Mouse (Mus musculus): ENCODE measurements around the gene Wrap73.

The Wrap73 gene

DNA sequence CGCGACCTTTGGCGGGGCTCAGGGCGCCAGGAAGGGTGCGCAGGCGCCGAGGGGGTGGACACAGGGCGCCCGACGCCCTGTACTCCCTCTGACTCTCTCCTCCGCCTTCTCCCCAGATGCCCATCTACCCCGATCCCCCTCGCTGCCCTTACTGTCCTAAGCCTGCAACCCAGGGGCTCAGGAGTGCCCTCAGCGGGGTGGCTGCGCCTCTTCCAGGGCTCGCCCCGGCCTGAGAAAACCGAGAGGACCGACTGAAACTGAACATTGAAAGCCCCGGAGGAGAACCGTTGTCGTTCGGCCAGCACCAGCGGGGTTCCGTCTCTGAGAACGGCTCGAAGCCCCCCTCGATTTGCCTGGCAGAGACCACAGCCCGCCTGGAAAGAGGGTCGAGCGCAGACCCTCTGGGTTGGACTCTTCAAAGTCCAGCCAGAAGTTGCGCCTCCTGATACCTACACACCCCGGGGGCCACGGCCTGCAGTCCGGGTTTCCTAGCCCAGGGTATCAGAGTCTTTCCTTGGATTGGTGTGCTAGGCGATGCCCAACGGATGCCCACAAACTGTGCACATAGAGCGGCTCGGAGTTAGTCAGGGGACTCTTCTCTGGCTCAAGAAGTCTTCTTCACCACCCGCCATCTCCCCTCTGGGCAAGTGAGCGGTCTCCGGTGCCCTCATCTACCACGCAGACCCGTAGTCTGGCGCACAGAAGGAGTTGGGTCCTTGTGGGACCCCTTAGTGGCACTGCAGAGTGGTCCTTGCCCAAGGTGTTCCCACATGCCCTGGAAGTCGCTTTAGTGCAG is 1.8 kb upstream of the Wrap73 start:
- DNase-seq = no peak

DNA sequence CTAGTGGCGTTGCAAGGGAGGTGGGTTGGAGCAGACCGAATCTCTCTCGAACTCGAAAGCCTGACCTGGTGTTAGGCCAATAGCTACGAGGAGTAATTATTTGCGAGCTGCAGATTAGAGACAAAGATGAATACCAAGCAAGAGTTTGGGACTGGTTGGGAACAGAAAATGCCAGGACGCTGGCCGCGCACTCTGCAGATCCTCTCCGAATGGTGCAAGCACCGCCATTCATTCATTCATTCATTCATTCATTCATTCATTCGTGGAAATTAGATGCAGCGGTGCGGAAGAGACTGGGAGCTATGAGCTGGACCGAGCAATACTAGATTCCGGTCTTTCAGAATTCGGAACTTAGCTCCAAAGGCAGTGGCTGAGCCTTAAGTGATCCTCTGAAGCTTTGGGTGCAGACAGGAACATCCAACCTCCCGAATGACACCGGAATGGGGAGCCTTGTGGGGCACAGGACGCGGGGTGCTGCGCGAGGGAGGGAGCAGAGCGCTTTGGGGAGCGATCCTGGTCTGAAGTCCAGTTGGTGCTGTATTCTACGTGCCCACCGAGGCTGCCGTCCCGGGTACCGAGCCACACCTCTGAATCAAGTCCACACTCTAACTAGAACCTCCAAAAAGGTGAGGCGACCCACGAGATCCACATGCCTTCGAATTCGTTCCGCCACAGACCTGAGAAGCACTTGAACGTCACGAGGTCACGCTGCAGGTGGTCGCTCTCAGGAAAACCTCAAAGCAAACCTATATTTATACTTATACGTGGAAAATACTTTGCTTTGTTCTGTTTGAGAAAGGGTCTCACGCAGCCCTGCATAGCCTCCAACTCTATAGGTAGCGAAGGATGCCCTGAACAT is 934 bp upstream of the Wrap73 start:
- no peak for DNase-seq

DNA sequence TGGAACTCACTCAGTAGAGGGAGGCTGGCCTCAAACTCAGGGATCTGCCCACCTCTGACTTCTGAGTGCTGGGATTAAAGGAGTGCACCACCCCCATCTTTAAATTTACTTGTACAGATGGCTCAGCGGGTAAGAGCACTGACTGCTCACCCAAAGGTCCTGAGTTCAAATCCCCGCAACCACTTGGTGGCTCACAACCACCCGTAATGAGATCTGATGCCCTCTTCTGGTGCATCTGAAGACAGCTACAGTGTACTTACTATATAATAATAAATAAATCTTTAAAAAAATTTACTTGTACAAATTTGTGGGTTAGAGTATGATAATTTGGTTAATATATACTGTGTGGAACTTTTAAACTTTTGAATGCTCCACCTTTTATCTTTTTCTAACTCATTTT is 2.5 kb downstream of the Wrap73 start:
- DNase-seq = no peak

DNA sequence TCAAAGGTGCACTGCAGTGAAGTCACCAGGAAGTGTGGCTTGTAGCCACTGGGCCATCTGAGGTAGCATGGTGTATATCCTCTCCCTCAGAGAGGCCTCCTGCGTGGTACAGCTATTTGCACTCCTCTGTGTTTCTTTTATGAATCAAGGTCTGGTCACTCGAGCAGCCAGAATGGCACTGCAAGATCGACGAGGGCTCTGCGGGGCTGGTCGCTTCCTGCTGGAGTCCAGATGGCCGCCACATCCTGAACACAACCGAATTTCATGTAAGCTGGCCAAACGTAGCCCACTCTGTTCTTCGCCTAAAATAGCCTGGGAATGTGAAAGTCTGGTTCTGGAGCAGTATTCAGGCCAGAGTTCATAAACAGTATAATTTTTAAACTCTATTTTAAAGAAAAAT is 4.2 kb downstream of the Wrap73 start:
- no peak for DNase-seq

DNA sequence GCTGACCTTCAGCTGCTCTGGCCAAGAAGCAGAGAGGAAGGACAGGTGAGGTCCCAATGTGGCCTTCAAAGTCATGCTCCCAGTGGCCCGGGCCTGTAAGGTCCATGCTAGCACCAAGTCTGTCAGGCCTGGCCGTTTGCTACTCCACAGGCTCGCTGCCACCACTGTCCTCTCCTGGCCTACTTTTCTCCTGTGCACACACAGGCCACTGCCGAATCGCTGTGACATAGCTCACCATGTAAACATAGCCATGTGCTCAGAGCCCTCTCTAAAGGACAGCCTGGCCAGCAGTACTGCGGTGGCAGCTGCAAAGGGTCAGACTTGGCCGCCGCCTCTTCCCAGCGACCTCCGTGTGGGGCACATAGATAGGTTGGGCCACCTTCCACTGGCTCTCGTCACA is 11.9 kb downstream of the Wrap73 start:
- DNase-seq = no peak

DNA sequence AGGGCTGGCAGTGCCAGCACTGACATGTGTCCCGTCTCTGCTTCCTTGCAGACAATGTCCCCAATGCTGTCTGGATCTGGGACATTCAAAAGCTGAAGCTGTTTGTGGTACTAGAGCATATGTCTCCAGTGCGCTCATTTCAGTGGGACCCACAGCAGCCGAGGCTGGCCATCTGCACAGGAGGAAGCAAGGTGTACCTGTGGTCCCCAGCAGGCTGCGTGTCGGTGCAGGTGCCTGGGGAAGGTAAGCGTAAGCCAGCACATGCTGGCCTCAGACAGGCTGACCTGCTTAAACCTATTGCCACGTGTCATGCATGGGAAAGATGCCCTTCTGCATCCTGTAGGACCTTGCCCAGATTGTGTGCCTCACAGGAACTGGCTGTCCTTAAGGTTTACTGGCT is 13.9 kb downstream of the Wrap73 start:
- no peak for DNase-seq

DNA sequence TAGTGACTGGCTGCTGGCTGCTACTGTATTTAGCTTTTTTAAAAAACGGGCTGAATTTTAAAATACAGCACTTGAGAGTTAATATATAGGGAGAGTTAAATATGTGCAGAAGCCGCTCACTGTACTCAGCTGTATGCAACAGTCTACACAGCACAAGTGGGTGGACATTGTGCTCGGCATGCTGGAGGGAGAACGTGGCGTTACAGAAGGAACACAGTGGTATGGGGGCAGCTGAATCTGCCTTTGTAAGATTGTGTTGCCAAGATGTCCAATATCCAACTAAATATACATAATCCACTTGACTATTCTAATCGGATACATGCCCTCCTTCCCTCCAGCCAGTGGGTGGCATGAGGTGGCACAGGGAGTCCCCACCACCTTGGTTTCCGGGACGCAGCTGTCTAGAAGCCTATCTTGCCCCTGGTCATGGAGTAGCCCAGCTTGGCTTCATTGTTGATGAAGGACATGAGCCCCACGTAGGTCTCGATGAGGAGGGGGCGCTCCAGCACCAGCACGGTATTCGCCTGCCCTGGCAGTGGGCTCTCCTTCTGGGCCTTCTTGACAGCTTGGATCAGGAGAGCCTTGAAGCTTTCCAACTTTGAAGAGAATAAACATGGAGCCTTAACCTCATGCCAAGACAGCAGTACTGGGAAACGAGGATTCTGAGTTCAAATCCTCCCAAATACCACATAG is 15.9 kb downstream of the Wrap73 start:
- DNase-seq = peak; percentile 42

DNA sequence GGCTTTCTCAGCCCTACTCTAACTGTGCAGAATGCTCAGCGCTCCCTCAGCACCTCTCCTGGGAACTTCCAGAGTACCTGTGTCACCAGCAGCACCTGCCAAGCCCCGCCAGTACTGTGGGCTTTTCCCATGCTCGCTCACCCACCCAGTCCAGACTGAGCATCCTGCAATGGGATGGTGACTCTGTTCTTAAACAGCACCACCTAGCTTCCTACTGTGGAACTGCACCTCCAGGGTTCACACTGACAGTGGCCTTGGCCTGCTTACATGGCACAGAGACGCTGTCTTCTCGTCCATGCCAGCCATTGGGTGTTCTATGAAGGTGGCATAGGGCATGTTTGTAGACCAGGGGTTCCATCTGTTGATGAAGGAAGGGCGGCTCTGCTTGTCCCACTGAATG is 16.8 kb downstream of the Wrap73 start:
- peak; percentile 84 for DNase-seq

DNA sequence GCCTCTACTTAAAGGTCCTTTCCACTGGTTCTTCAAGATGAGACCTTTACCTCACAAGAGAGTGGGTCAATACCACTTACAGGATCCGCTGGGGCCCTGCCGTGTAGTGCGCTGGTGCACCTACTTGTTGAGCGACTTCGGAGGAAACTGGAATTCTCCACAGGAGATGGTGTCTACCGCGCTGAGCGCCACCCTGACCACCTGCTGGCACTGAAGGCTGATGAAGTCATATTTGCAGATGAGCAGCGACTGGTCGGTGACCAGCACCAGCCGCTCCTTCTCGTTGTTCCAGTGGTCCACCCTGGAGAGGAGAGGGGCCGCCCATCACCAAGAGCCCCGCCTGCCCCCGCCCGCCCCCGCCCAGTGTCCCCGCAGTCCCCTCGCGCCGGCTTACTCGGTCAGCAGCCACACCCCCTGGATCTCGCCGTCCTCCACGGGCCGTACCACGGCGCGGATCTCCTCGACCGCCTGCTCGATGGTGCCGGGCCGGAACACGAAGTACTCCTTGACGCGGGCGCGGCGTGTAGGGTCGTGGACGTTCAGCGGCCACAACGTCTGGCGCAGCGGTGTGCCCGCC is 17.9 kb downstream of the Wrap73 start:
- DNase-seq = peak; percentile 26

DNA sequence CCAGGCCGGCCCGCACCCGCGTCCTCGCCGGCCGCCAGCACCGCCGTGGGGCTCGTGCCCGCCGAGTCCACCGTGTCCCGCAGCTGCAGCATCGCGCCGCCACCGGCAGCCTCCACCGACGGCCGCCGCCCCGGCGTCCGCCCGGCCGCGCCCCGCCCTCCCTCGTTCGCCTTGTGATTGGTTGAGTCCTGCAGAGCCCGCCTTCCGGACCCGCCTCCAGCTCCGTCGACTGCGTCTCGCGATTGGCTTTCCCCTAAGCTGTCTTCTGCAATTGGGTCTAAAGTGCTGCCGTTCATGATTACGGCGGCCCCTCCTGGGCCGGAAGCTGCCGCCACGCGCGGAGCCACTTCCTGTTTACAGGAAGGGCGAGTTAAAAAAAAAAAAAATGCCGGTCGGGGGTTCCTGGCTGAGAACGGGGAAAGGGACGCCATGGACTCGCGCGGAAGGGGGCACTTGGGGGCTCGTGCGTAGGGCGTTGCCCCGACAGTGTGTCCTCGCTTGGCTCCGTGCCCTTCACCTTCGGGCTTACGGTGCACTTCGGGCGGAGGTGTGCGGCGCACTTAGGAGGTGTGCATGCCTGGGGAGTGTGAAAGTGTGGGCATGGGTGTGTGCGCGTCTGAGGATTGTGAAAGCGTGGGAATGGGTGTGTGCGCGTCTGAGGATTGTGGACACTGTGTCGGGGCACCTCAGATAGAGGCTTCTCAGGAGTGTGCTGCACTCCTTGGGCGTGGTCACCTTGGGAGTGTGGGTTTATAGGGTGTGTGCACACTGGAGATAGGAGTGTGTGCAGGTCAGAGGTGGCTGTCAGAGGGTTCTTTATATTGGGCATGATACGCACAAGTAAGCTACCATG is 18.6 kb downstream of the Wrap73 start, which contains the start of gene Tprgl:
Tprgl (minus strand) TSS at position 129 of the 853 bp plus-strand sequence.
- DNase-seq = peak; percentile 97

DNA sequence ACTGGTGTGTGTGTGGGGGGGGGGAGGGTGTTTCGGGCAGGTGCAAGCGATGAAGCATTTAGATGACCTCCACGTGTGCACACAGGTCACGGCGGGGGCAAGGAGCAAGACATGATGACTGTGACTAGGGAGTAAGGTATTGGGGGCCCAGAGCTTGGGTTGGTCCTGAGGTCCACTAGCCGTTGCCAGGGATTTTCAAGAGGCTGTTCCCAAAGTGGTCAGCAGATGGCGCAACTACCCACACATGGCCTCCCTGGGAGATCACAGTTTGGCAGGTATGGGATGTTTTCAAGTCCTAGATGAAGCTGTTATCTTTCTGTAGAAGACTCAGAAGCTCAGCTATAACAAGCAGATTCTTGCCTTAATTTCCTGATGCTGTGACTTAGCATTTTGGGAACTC is 21.1 kb downstream of the Wrap73 start:
- DNase-seq = peak; percentile 35

DNA sequence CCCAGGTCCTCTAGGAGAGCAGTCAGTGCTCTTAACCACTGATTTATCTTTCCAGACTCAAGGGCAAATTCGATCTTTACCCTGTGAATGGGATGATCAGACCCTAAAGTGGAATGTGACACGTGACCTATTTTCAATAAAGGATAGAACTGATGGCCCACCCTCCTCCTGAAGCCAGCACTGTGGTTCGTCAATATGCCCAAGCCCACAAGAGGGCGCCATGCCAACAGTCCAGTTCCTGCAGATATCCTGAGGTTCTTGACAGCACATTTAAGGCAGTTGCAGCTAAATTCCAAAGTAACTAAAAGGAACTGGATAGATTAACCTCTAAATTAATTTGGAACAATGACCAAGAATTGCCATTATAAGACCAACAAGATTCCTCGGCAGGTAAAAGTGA is 24.9 kb downstream of the Wrap73 start:
- DNase-seq = no peak

DNA sequence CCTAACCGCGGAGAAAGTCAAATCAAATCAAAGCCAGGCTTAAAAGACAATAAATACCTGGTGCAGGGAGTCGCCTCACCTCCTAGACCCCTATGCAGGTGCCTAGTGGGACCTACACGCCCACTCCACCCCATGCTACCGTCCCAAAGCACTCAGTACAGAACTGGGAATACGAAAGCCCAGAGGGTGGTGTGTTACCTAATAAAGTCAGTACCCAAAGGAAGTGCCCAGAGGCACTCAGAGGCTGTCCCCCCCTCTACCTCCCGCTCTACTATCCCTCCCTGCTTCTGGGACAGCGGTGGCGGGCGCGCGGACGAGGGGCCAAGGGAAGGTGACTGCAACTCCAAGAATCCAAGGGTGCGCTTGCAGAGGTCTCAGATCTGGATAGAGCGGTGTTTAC is 27.8 kb downstream of the Wrap73 start:
- no peak for DNase-seq

DNA sequence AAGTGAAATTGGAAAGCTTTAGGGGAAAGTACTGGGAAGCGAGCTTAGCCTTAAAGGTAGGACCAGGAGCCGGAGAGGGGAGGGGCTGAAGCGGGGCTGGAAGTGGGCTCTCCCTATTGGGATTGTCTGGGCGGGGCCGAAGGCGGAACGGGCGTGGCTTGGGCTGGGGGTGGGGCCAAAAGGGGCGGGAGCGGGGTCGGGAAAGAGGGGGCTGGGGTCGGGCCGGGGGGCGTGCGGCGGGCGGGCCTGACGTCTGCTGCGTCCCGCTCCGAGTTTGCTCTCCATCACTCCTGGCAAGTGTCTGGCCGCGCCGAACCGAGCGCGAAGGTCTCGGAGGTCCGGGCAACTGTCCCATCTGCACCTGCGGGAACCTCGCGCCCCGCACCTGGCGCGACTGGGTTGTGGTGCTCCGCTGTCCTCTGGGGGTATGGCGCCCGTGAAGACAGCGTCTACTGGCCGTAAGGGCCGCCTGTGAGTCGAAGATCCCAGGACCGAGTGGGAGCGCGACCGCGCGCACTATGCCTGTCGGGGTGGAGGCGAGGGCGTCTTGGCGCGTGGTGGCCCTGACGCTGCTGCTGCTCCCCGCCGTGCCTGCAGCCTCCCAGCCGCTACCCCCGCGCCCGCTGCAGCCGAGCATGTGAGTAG is 28.5 kb downstream of the Wrap73 start, which contains the start of gene Megf6:
Megf6 (plus strand) TSS at position 225 of the 645 bp plus-strand sequence.
- no peak for DNase-seq

DNA sequence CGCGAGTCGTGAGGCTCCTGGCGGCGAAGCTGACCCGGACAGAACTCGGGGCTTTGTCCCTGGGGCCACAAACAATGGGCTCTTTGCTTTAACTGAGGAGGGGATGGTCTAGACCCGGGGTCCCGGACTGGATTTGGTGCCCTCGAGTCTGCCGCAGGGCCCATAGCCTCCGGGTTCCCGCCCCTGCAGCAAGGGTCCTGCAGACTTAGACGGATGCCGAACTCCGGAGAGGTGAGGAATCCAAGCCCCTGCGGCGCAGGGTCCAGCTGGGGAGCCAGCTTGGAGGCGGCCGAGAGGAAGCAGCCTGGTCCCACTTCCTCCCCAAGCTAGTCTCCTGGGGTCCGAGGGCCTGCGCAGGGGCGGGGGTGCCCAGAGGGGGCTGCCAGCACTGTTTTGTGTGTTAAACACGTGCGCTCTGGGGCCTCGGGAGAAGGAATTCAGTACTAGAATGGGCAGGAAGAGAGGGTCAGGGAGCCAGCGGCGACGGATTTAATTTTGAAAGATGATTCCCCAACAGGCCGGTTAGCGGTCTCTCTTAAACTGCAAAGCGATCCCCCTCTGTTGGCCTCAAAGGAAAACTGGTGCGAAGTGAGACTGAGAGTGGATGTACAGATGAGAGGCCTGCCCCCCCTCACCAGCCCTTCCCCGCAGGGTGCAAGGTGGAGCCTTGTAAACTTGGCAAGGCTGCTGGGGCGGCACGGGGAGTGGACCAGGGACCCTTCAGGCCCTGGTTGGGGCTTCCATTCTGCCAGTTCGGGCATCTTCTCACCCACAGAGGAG is 29.2 kb downstream of the Wrap73 start:
- no peak for DNase-seq

DNA sequence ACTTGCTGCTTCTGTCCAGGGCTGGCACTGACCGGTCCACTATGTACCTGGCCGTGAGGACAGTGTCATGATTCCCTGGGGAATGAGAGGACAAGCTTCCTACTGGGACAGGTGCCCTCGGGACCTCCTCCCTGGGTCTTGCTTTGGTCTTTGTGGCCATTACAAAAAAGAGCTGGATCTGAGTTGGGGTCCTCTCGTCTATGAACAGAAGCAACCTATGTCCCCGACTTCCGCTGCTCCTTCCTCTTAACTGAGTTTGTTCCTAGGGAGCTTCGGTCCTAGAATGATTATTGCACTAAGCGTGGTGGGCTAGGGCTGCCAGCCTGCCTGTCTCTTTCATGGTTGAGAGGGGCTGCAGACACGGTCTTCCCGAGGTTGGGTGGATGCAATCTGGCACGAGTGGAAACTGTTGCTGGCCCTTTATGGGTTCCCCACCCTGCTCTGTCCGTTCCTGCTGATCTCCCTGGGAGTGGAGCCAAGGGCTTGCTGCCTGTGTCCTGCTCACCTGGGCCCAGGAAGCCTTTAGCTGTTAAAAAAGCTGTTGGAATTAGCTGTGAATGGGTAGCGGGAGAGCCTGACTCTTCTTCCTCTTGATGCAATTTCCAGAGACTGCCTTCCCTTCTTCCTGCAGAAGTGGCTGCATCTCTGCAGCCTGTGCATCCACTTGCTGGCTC is 29.9 kb downstream of the Wrap73 start:
- DNase-seq = no peak

DNA sequence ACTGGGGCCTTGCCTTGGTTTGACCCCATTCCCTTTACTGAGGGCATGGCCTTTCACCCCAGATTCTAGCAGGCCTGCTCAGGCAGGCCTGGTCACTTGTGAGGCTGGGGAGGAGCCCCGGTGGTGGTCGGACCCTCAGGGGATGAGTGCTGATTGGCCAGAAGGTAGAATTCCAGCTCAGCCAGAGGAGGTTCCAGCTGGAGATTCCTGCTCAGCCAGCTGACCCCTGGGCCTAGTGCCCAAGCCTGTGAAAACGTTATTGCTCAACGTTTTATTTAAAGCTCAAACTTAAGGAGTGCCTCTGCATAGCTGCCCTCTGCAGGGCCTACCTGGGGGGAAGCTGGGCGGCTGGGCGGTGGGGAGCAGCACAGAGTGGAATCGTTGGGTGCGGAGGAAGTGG is 35.1 kb downstream of the Wrap73 start:
- DNase-seq = no peak

DNA sequence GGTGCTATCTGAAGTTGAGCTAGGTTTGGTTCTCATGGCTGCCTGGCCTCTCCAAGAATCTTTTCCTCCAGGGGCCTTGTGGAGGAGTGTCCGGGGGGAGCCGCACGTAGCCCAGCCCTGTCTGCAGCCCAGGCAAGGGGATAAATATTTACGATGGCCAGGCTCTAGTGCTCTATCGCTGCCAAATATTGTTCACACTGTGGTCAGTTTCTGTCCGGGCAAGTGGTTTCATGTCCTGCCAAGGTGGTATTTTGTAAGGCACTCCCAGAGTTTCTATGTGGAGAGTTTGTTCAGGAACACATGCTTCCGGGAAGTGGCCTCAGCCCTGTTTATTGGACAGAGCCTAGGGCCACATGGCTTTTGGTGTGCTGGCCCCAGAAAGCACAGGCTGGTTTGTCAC is 38.8 kb downstream of the Wrap73 start:
- no peak for DNase-seq

DNA sequence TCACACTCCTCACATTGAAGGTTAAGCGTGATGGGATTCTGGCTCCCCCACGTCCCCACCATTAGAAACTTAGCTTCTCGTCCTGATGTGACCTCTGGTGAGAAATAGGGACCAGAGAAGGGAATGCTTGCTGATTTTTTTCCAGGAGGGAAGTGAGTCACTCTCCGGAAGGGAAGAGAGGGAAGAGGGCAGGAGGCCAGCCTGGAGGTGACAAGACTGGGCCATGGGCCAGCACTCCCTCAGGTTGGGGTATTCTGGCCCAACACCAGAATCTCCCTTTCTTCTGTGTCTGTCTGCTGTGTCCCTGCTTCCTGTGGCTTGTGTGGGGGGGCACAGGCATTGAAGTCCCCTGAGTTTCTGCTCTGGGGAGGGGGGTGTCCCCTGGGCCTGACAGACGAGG is 41.4 kb downstream of the Wrap73 start:
- DNase-seq = no peak

DNA sequence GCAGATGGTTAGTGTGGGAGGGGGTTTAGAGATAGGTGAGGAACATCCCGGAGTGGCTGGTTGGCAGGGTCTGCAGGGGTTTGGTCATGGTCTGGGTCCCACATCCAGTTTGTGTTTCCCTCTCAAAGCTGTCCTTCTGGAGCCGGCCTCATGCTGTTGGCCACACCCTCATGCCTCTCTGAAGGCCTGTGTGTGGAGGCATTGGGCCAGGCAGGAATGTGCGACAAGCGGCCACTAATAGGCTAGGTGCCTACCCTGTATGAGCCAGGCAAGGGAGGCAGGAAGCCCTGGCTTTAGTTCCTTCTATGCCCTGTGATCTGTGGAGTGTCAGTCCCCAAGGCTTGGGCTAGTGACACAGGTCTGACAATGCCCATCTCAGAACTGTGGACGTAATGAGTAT is 42.8 kb downstream of the Wrap73 start:
- no peak for DNase-seq

Data from layer of hippocampus, adult 9-11 months (tissue).